Mouse (Mus musculus): ENCODE data around the gene Msto1.
"Not testable (repeated sequence)": the region's sequence is repeated elsewhere in the genome, so short reads cannot be mapped to it uniquely, and the experiment has no call there.

Msto1 gene

GRCm38 (mm10) chr3:88913511-88914383 lies at the start of gene Msto1:
Msto1 (minus strand) TSS chr3:88913999.
- peak; percentile 66 for DNase-seq (ENCODE audit: low spot score)

- not testable (repeated sequence) for DNase-seq (ENCODE audit: low spot score)
Observed at GRCm38 (mm10) chr3:88963211-88963610, 49.4 kb upstream of the Msto1 start.

- DNase-seq (ENCODE audit: low spot score) = no peak
Observed at GRCm38 (mm10) chr3:88953736-88954135, 39.9 kb upstream of the Msto1 start.

GRCm38 (mm10) chr3:88953246-88953645 lies 39.4 kb upstream of the Msto1 start:
- no peak for DNase-seq (ENCODE audit: low spot score)

GRCm38 (mm10) chr3:88951327-88951800 lies 37.6 kb upstream of the Msto1 start:
- no peak for DNase-seq (ENCODE audit: low spot score)

GRCm38 (mm10) chr3:88950576-88951326 lies 37.0 kb upstream of the Msto1 start, which contains the start of the genes Ash1l and Dap3:
Ash1l (plus strand) TSS chr3:88950622.
Dap3 (minus strand) TSS chr3:88951181.
- peak; percentile 20 for DNase-seq (ENCODE audit: low spot score)

GRCm38 (mm10) chr3:88949786-88950575 lies 36.2 kb upstream of the Msto1 start:
- DNase-seq (ENCODE audit: low spot score) = peak; percentile 80

GRCm38 (mm10) chr3:88944109-88944508 lies 30.3 kb upstream of the Msto1 start:
- DNase-seq (ENCODE audit: low spot score) = no peak

- DNase-seq (ENCODE audit: low spot score) = no peak
Observed at GRCm38 (mm10) chr3:88942316-88942880, 28.6 kb upstream of the Msto1 start.

GRCm38 (mm10) chr3:88939749-88940148 lies 25.9 kb upstream of the Msto1 start:
- no peak for DNase-seq (ENCODE audit: low spot score)

- DNase-seq (ENCODE audit: low spot score) = no peak
Observed at GRCm38 (mm10) chr3:88939071-88939470, 25.3 kb upstream of the Msto1 start.

GRCm38 (mm10) chr3:88929501-88929900 lies 15.7 kb upstream of the Msto1 start:
- no peak for DNase-seq (ENCODE audit: low spot score)

GRCm38 (mm10) chr3:88925651-88926050 lies 11.9 kb upstream of the Msto1 start:
- DNase-seq (ENCODE audit: low spot score) = no peak

GRCm38 (mm10) chr3:88923989-88924591 lies 10.3 kb upstream of the Msto1 start:
- no peak for DNase-seq (ENCODE audit: low spot score)

GRCm38 (mm10) chr3:88921411-88921810 lies 7.6 kb upstream of the Msto1 start:
- no peak for DNase-seq (ENCODE audit: low spot score)

- DNase-seq (ENCODE audit: low spot score) = no peak
Observed at GRCm38 (mm10) chr3:88918981-88919380, 5.2 kb upstream of the Msto1 start.

- no peak for DNase-seq (ENCODE audit: low spot score)
Observed at GRCm38 (mm10) chr3:88914384-88914810, 598 bp upstream of the Msto1 start.

- DNase-seq (ENCODE audit: low spot score) = no peak
Observed at GRCm38 (mm10) chr3:88912585-88912984, 1.2 kb downstream of the Msto1 start.

GRCm38 (mm10) chr3:88906393-88907159 lies 7.2 kb downstream of the Msto1 start:
- no peak for DNase-seq (ENCODE audit: low spot score)

GRCm38 (mm10) chr3:88905741-88906140 lies 8.1 kb downstream of the Msto1 start:
- DNase-seq (ENCODE audit: low spot score) = no peak
